Mouse (Mus musculus) limb, embryonic 10.5 days (tissue): ENCODE data around the gene Ttc4. TPM values are rescaled to one million over a fixed set of nuclear protein-coding genes. Genes with fewer than 3 reads are reported as not detected.

Experiments used
- DNase-seq: peaks from one replicate; pipeline ENCODE4 v3.0.0-alpha.2; 2017; ENCODE audit warnings: low spot score
- H3K27ac ChIP-seq: fragments of 300-500 bp; sonication (generic); 2 replicates; pipeline ENCODE4 v1.5.1; 2016; ENCODE audit warnings: mild to moderate bottlenecking
- H3K27me3 ChIP-seq: fragments of 300-500 bp; sonication (generic); 2 replicates; pipeline ENCODE4 v1.6.1; 2016; ENCODE audit warnings: low read depth, mild to moderate bottlenecking; ENCODE audit not compliant: poor library complexity, severe bottlenecking
- H3K36me3 ChIP-seq: fragments of 300-500 bp; sonication (generic); 2 replicates; pipeline ENCODE4 v1.6.1; 2016; ENCODE audit warnings: mild to moderate bottlenecking, moderate library complexity
- H3K4me1 ChIP-seq: fragments of 300-500 bp; sonication (generic); 2 replicates; pipeline ENCODE4 v1.6.1; 2016
- H3K4me3 ChIP-seq: fragments of 300-500 bp; sonication (generic); 2 replicates; pipeline ENCODE4 v1.5.1; 2016; ENCODE audit warnings: mild to moderate bottlenecking, moderate library complexity
- H3K9me3 ChIP-seq: fragments of 300-500 bp; sonication (generic); replicated peaks from 2 replicates; pipeline ENCODE4 v1.6.1; 2016; ENCODE audit warnings: mild to moderate bottlenecking
- WGBS: fragments of 180-500 bp; shearing (Covaris S2); methylation state at CpG from one replicate; pipeline ENCODE4 v1.1.7; 2016; 5-methylcytosine and 5-hydroxymethylcytosine counted together
- polyA plus RNA-seq: library from polyadenylated mRNA; unstranded; fragments of >200 nt; fragmentation: Nextera tagmentation; extraction: Ambion mirVana; gene quantifications from 2 replicates; pipeline ENCODE4 v1.2.1, GENCODE M21; 2016

Gene Ttc4
- polyA plus RNA-seq, result 110 and 132 TPM in 2 replicates

- H3K9me3 ChIP-seq, result no peaks in the 10 kb centered on the region
- no peaks in the 10 kb centered on the region for H3K27me3 ChIP-seq
- H3K4me3 ChIP-seq, result peak within 1 kb of the TSS; percentile 82
- under 1% methylated on average over 43 of the region's 43 CpGs for WGBS
- H3K36me3 ChIP-seq, result peaks cover 38% of the 10 kb centered on the region
- H3K4me1 ChIP-seq, result peaks cover 6% of the 10 kb centered on the region
- H3K27ac ChIP-seq, result peak within 1 kb of the TSS; percentile 82
- peak; percentile 99 for DNase-seq
Observed at GRCm38 (mm10) chr4:106678442-106679118, at the start of gene Ttc4. Ttc4 (minus strand) TSS chr4:106678944.

DNA sequence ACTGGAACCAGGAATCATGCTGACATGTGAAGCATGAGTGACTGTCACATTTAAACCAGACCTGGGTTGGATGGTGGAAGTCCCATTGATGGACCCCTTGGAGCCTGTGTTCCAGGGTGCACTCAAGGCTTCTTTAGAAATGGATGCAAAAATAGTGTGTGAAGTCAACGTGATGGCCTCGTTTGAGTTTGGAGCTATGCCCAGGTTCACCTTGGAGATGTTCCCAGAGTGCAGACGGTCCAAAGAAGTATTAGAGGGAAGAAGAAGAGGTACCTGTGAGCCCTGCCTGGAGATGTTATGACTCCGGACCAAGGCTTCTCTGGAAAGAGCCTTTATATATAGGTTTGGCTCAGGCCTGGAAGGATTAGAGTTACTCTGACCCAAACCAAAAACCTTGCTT lies 41.9 kb upstream of the Ttc4 start:
- Histone ChIP-seq H3K36me3 (no peaks in the 10 kb centered on the region), H3K27me3 (no peaks in the 10 kb centered on the region), H3K4me1 (no peaks in the 10 kb centered on the region), H3K27ac (no peak overlapping the region), H3K4me3 (no peak overlapping the region), H3K9me3 (no peaks in the 10 kb centered on the region)
- no peak for DNase-seq
- 93% methylated on average over 4 of the region's 4 CpGs for WGBS

DNA sequence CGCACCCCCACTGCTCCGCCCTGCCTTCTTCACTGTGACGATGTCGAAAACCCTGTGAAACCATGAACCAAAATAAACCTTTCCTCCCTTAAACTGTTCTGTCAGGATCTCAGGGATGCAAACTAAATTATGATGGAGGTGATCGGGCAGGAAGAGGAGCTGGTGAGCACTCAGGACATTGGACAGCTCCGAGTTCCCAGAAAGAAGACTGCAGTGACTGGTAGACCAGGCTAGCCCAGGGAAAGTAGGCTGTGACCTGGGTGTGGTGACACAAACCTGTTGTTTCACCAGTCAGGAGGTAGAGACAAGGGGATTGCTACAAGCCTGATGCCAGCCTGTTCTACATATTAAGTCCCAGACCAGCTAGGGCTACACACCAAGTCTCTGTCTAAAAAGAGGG lies 34.9 kb upstream of the Ttc4 start:
- no peaks in the 10 kb centered on the region for H3K36me3 ChIP-seq
- no peaks in the 10 kb centered on the region for H3K4me1 ChIP-seq
- H3K9me3 ChIP-seq, result no peaks in the 10 kb centered on the region
- no peaks in the 10 kb centered on the region for H3K27me3 ChIP-seq
- no peak overlapping the region for H3K27ac ChIP-seq
- WGBS, result 87% methylated on average over 6 of the region's 6 CpGs
- H3K4me3 ChIP-seq, result no peak overlapping the region
- no peak for DNase-seq

DNA sequence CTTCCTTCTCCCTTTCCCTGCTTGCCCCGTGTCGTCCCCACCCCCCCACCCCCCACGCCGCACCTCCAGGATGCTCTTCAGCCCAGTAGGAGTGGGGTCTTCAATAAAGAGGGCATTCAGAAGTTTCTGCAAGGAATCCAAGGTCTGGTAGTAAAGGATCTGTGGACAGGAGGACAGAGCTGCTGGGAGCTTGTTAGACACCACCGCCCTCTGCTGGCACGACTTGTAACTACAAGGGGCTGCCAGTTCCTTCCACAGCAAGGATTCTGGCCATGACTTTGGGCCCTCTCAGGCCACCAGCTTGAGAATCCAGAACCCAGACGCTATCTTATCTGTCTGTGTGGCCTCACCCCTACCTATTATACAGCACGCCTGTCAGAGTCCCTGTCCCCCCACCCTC lies 29.7 kb upstream of the Ttc4 start:
- Histone ChIP-seq H3K27ac (peak overlapping the region; percentile 51; the same call in 1 of the 2 replicates), H3K4me3 (peak overlapping the region; percentile 20; the same call in 1 of the 2 replicates), H3K27me3 (0 out of 2 replicates have a peak, but pooled peaks cover 3% of the 10 kb centered on the region), H3K36me3 (no peaks in the 10 kb centered on the region), H3K4me1 (peaks cover 4% of the 10 kb centered on the region), H3K9me3 (no peaks in the 10 kb centered on the region)
- peak; percentile 91 for DNase-seq
- 3% methylated on average over 8 of the region's 8 CpGs for WGBS

- WGBS, result 45% methylated on average over 5 of the region's 5 CpGs
- Histone ChIP-seq H3K4me3 (peak overlapping the region; percentile 20; the same call in 1 of the 2 replicates), H3K9me3 (no peaks in the 10 kb centered on the region), H3K36me3 (no peaks in the 10 kb centered on the region), H3K27me3 (peaks cover 8% of the 10 kb centered on the region), H3K27ac (peak overlapping the region; percentile 51; the same call in 1 of the 2 replicates), H3K4me1 (peaks cover 4% of the 10 kb centered on the region)
- no peak for DNase-seq
Observed at GRCm38 (mm10) chr4:106707957-106708356, 29.2 kb upstream of the Ttc4 start.

DNA sequence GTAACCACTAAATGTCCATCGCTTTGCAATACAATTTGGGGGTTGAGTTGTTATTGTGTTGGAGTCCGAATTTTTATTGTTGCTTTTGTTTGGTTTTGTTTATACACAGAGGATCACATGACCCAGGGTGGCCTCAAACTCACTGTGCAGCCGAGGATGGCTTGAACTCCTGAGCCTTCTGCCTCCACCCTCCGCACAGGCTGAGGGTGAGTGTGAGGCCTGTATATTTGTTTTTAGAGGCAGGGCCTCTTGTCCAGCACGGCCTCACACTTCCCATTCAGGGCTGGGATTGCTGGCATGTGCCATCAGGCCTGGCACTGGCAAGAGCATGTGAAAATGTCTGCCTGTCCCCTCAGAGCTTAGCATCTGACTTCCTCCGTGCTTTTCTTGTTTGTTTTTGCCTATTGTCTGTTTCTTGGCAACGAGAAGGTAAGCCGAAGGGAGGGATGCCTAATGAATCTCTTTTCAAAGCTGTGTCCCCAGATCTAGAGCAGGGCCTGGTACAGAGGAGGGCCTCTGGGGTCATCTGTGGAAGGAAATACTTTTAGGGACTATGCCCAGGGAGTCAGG lies 26.4 kb upstream of the Ttc4 start:
- Histone ChIP-seq H3K9me3 (no peaks in the 10 kb centered on the region), H3K4me3 (no peak overlapping the region), H3K36me3 (no peaks in the 10 kb centered on the region), H3K27me3 (peaks cover 25% of the 10 kb centered on the region), H3K27ac (no peak overlapping the region), H3K4me1 (peaks cover 18% of the 10 kb centered on the region)
- 64% methylated on average over 8 of the region's 8 CpGs for WGBS
- DNase-seq, result no peak

- Histone ChIP-seq H3K4me3 (no peak overlapping the region), H3K4me1 (peaks cover 24% of the 10 kb centered on the region), H3K27ac (no peak overlapping the region), H3K27me3 (peaks cover 25% of the 10 kb centered on the region), H3K9me3 (no peaks in the 10 kb centered on the region), H3K36me3 (no peaks in the 10 kb centered on the region)
- DNase-seq, result no peak
- WGBS, result 83% methylated on average over 11 of the region's 11 CpGs
Observed at GRCm38 (mm10) chr4:106704416-106704815, 25.7 kb upstream of the Ttc4 start.

DNA sequence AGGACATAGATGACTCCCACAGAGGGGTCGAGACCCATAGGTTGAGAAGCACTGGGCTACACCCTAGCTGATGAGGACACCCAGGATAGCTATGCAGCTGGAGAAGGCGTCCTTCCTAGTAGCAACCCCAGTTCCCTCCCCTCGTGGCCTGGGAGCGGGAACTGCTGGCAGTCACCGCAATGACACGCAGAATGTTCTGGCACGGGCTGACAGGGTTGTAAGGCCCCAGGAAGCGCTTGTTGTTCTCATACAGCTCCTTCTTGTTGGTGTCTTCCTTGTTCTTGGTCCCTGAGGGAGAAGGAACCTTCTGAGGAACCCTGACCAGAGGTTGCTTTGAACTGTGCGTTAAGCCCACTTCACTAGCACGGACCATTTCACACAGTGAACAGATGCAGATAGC lies 25.2 kb upstream of the Ttc4 start:
- H3K4me1 ChIP-seq, result peaks cover 24% of the 10 kb centered on the region
- no peak for DNase-seq
- H3K4me3 ChIP-seq, result no peak overlapping the region
- peaks cover 25% of the 10 kb centered on the region for H3K27me3 ChIP-seq
- WGBS, result 82% methylated on average over 10 of the region's 10 CpGs
- H3K9me3 ChIP-seq, result no peaks in the 10 kb centered on the region
- no peak overlapping the region for H3K27ac ChIP-seq
- H3K36me3 ChIP-seq, result no peaks in the 10 kb centered on the region

DNA sequence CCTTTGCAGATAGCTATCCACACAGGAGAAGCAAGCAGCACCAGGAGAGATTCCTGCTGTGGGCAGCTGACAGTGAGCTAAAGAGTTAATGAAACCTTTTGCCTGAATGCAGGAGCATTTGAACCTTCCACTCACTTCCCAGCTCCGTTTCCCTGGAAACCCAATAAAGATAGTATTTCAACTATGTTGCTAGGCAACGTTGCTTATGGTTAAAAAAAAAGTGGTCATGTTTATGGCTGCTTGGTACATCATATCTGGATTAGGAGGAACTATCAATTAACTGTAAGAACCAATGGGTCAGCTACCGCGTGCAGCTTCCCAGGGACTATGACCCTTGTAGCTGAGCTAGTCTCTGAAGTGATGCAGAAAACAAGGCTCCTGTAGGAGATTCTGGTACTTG lies 22.1 kb upstream of the Ttc4 start:
- WGBS, result 63% methylated on average over 4 of the region's 4 CpGs
- Histone ChIP-seq H3K4me1 (peaks cover 20% of the 10 kb centered on the region), H3K27ac (no peak overlapping the region), H3K4me3 (no peak overlapping the region), H3K27me3 (peaks cover 25% of the 10 kb centered on the region), H3K9me3 (no peaks in the 10 kb centered on the region), H3K36me3 (no peaks in the 10 kb centered on the region)
- no peak for DNase-seq

GRCm38 (mm10) chr4:106699989-106700388 lies 21.2 kb upstream of the Ttc4 start:
- DNase-seq, result peak; percentile 78
- peaks cover 20% of the 10 kb centered on the region for H3K4me1 ChIP-seq
- no peak overlapping the region for H3K27ac ChIP-seq
- no peaks in the 10 kb centered on the region for H3K9me3 ChIP-seq
- H3K36me3 ChIP-seq, result no peaks in the 10 kb centered on the region
- peaks cover 31% of the 10 kb centered on the region for H3K27me3 ChIP-seq
- 0 out of 2 replicates have a peak overlapping the region, but pooled peaks have one; percentile 3 for H3K4me3 ChIP-seq
- WGBS, result 18% methylated on average over 9 of the region's 9 CpGs

DNA sequence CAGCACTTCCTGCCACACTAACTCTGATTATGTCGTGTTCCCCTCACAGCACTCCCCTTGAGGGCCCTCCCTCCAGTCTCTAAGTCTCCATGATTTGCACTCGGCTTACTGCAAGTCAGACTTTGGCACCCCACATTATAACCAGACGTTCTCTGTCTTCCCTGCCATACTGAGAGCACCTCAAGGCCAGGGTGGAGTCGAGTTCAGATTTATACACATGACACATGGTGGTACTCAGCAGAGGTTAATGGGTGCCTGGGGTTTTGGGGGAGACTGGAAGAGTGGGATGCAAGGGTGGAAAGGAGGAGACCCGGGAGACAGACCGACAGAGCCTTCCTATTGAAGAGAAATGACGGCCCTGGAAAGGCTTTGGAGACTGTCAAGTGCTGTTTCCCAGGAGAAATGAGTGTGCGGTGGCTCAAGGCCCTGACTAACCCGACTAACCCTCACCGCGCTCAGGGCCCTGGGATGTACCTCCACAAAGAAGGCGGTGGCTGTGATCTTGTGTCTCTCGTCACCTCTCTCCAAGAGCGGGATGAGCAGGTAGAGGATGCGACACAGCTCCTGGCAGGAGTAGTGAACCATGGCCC lies 15.2 kb upstream of the Ttc4 start:
- no peak for DNase-seq
- H3K27ac ChIP-seq, result no peak overlapping the region
- no peak overlapping the region for H3K4me3 ChIP-seq
- peaks cover 17% of the 10 kb centered on the region; the same call in 1 of the 2 replicates for H3K27me3 ChIP-seq
- WGBS, result 84% methylated on average over 15 of the region's 15 CpGs
- no peaks in the 10 kb centered on the region for H3K9me3 ChIP-seq
- H3K4me1 ChIP-seq, result peaks cover under 1% of the 10 kb centered on the region
- no peaks in the 10 kb centered on the region for H3K36me3 ChIP-seq

DNA sequence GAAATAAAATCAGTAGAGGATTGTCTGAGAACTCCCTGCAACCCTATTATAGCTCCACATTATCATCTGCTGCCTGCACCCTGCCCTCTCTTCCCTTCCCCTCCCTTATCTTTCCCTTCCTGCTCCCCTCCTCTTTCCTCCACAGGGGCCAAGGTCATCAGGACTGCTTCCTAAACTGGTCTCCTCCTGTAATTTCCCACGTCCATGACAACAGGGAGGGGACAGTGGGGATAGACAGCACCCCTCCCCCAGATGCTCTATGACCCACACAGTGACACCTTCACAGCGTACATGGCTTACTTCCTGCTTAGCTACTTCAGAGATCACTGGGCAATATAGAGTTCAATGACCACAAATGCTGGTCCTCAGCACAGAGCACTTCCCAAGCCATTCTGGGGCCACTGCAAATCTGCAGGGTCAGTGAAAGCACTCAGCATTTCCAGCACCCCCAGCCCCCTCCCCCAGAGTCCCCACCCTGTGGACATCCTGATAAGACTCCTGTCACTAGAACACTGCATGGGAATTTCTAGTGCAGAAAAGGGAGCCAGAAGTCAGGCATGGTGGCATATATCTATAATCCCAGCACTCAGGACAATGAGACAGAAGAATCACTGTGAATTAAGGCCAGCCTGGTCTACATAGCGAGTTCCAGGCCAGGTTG lies 10.0 kb upstream of the Ttc4 start:
- H3K9me3 ChIP-seq, result no peaks in the 10 kb centered on the region
- WGBS, result 50% methylated on average over 3 of the region's 3 CpGs
- no peak for DNase-seq
- H3K27ac ChIP-seq, result 0 out of 2 replicates have a peak overlapping the region, but pooled peaks have one; percentile 19
- peaks cover 8% of the 10 kb centered on the region; the same call in 1 of the 2 replicates for H3K27me3 ChIP-seq
- peaks cover 5% of the 10 kb centered on the region for H3K4me1 ChIP-seq
- no peak overlapping the region for H3K4me3 ChIP-seq
- H3K36me3 ChIP-seq, result no peaks in the 10 kb centered on the region

DNA sequence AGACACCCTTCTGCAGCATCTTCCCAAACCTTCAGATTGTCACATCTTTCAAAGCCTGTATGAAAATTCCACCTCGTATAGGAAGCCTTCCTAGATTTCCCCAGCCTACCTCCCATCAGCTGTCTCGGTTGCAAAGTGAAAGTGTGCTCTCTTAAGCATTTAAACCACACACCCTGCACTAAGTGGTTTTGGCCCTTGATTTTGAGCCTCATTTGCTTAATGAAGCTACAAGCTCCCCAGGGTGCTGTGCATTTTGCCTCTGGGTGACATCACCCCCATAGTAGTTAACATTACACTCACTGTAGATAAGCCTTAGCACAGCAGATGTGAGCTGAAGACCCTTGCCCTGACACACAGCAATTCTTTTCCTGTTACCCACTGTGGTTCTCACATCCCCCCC lies 2.2 kb upstream of the Ttc4 start:
- peaks cover 6% of the 10 kb centered on the region for H3K4me1 ChIP-seq
- no peaks in the 10 kb centered on the region for H3K9me3 ChIP-seq
- no peak overlapping the region for H3K27ac ChIP-seq
- H3K27me3 ChIP-seq, result no peaks in the 10 kb centered on the region
- H3K4me3 ChIP-seq, result no peak overlapping the region
- peaks cover 15% of the 10 kb centered on the region for H3K36me3 ChIP-seq
- WGBS, result 62% methylated on average over 2 of the region's 2 CpGs
- no peak for DNase-seq
